Mouse (Mus musculus) brain, embryonic 18.5 days (tissue): ENCODE data around the gene Nfatc2.
A peak's percentile ranks its signal among the peaks of the same experiment; 100 is the strongest.

Experiments used
- DNase-seq: peaks from one replicate; pipeline ENCODE4 v3.0.0-alpha.2; 2012; ENCODE audit warnings: low read depth, low spot score

Gene Nfatc2

DNA sequence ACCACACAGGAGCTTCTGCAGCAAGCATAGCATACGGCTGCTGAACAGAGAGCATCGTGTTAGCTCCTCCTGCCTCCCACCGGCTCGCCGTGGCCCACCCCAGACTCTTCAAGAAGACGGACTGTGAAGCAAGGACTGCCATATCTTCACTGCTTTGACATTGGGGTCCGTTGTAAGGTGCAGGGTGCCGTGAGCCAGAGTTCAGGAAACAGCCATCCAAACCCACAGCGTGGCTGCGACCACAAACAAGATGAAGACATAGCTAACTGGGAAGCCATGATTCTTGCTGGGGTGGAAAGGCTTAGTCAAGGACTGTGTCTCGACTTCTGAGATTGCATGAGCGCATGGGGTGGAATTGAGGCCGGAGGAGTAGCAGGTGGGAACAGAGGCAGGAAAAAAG lies 111.5 kb downstream of the Nfatc2 start:
- DNase-seq = no peak

- DNase-seq = no peak
Measured at GRCm38 (mm10) chr2:168488158-168488925, 113.1 kb downstream of the Nfatc2 start.

- DNase-seq = no peak
Measured at GRCm38 (mm10) chr2:168481121-168481520, 120.3 kb downstream of the Nfatc2 start.

DNA sequence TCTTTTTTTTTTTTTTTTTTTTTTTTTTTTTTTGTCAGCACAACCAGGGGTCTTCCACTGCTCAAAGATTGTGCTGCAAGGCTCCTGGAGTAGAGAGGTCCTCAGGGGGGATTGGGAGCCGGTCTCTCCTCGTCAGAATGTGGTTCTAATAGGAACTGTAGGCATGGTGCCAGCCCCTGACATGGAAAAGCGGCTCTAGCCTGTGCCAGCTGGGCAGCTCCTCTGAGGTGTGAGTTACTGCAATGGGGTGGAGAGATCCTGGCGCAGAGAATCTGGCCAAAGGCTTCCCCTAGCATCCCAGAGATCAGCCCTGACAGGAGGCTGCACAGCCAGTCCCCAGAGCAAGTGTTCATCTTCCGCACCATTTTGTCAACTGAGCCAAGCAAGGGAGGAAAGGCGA lies 120.8 kb downstream of the Nfatc2 start:
- DNase-seq = no peak

- DNase-seq = peak; percentile 56
Measured at GRCm38 (mm10) chr2:168479930-168480329, 121.5 kb downstream of the Nfatc2 start.

GRCm38 (mm10) chr2:168478431-168478830 lies 123.0 kb downstream of the Nfatc2 start:
- no peak for DNase-seq

DNA sequence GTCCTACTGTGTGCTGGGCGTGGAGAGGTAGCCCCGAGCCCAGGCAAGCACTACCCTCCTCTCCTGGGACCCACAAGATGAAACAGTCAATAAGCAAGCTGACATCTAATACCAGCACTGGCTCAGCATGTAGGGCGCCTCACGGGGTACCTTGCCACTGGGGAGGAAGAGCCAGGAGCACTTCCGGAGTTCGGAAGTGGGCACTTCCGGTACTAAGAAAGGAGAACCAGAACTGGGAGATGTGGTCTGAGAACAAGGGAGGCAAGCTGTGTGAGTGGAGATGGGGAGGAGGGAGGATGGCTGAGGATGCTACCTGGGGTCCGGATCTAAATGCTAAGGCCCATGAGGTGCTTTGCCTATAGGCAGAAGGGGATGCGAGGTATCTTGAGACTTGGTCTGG lies 128.0 kb downstream of the Nfatc2 start:
- no peak for DNase-seq

DNA sequence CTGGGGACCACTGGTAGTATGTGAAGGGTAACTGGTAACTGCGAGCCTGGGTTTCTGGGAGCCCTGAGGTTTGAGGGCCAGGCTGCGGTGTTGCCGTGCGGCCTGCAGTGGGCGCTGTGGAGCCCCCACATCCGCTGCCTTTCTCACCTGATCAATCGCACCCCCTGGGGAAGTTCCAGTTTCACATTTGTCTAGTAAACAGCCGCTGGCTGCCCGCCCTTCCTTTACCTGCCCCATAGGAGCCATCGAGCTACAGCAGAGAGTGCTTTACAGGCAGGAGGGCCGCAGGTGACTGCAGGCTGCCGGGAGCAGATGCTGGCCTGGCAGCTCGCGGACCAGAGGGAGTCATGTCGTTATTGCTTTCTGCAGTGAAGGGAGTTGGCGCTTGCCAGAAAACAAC lies 128.6 kb downstream of the Nfatc2 start:
- DNase-seq = no peak

DNA sequence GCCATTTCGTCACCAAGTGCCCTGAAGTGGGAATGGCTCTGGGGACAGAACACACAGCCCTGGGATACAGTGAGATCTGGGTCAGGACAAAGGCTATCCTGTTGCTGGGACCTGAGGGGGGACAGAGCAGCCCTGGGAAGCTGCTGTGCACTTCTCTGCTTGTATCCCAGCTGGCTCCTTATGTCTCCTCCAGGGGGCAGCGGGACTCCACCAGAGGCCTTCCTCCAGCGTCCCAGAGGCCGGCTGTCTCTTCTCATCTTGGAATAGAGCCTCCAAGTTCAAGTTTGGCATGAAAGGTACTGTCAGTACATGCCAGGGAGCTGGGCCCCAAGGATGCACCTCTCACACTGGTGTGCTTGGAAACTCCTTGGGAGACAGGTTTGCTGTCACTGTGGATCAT lies 132.4 kb downstream of the Nfatc2 start:
- DNase-seq = no peak

GRCm38 (mm10) chr2:168467166-168467565 lies 134.3 kb downstream of the Nfatc2 start:
- DNase-seq = no peak

- DNase-seq = no peak
Measured at GRCm38 (mm10) chr2:168466066-168466465, 135.4 kb downstream of the Nfatc2 start.

DNA sequence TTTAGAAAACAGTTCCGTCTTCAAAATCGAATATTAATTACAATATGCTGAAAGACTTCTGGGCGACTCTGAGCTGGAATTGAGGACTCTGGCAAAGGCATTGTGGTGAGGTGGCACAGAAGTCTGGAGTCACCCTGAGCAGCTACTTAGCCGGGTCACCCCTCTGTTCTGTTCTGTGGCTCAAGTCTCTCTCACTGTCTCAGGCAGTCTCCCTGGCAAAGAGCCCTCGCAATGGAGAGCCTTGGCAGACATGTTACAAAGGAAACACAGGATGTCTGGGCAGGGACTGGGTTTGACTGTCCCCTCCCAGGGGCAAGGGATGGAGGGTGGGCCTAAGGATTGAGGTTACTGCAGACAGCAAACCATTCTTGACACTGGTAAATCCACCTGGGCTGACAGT lies 135.8 kb downstream of the Nfatc2 start:
- DNase-seq = no peak

GRCm38 (mm10) chr2:168461865-168462264 lies 139.6 kb downstream of the Nfatc2 start:
- DNase-seq = no peak

DNA sequence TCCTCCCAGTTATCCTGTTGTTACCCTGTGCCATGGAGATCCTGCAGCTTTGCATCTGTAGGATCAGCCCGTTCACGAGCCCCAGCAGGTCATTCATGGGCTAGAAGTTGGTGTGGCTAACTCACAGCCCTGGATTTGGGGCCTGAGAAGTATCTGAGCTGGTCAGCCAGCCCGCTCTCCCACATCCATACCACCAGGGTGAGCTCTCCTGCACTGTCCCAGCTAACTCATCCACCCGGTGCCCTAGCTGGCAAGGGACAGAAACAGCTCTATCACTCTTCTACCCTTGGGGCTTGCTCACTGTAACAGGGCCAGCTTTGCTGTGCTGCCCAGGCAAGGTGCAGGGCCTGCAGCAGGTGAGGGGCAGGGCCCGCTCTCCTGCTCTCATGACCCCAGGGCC lies 141.8 kb downstream of the Nfatc2 start:
- no peak for DNase-seq

GRCm38 (mm10) chr2:168458583-168458982 lies 142.9 kb downstream of the Nfatc2 start:
- DNase-seq = no peak

DNA sequence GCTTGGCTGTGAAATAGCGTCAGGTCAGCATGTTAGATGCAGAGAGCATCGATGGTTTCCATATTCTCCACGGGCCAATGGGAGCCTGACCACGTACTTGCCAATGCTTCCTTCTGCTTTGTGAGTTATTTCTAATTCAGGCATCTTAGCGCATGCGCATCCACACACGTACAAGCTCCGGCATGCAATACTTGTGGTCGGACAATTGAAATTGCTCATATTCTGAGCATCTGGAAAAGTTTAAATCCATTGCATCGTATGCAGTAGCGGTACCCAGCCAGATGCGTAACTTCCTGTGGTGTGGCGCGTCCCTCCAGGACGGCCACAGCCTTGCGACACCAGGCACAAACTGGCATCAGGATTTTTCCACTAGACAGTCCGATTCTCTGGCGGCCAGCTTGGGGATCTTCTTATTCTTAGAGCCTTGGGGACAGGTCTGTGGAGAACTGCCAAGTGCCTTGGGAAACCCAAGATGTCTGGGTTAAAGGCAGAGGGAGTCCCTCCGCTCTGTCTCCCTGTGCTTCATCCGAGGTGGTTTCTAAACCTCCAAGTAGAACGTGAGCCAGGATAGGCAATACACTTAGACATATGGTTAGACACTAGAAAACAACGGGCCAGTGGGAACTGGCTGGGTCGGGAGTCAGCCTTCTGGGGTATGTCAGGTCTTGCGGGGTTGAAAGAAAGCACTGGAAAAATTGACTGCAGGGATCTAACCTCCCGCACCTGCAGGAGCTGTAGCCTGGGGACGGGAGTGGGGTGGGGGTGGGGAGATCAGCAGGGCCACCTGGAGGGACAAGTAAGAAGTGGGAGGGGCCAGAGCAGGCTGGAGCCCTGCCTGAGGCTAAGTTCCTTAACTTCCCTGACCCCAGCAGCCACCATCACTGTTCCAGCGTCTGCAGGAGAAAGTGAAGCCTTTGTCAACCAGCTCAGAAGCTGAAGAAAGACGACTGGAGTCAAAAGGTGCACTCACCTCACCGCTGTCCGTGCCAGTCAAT lies 149.4 kb downstream of the Nfatc2 start:
- no peak for DNase-seq

- DNase-seq = no peak
Measured at GRCm38 (mm10) chr2:168450977-168451376, 150.5 kb downstream of the Nfatc2 start.

- no peak for DNase-seq
Measured at GRCm38 (mm10) chr2:168448054-168448453, 153.4 kb downstream of the Nfatc2 start.

DNA sequence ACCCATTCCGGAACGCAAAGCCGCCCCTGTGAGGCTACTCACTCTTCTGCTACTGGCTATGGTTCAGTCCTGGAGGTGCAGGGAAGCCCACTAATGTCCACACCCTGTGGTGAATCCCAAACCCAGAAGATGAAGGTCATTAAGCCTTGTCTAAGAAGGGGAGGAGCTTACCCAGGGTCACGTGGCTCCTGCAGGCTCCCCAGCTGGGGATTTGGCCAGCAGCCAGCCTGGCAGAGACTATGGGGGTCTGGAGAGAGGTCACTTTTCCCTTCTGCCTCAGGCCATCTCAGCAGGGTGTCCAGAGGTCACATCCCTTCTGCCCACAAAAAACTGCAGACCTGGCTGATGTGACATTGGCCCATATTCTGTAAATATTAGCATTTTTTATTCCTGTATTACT lies 153.9 kb downstream of the Nfatc2 start:
- no peak for DNase-seq

- peak; percentile 22 for DNase-seq
Measured at GRCm38 (mm10) chr2:168445211-168445810, 156.1 kb downstream of the Nfatc2 start.

- DNase-seq = no peak
Measured at GRCm38 (mm10) chr2:168444126-168444525, 157.3 kb downstream of the Nfatc2 start.

DNA sequence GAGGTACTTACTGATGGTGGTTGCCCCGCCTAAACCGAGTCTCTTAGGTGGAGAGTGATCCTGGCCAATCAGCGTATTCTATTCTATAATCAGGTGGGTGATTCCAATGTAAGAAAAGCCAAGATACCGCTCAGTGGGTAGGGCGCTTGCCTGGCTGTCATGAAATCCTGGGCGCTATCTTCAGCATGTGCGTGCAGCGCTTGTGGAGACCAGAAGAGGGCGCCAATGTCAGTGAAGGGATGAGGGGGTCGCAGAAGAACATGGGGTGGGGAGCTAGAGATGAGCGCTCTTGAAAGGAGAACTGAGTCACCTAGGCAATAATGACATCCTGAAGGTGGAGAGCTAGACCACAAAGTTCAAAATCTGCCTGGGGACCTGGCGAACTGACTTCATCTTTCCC lies 160.0 kb downstream of the Nfatc2 start:
- DNase-seq = no peak
